Mouse (Mus musculus) lung, postnatal 14 days (tissue): Measurements from ENCODE around the gene Rrnad1.
A peak's percentile ranks its signal among the peaks of the same experiment; 100 is the strongest.
"Not testable (repeated sequence)": the region's sequence is repeated elsewhere in the genome, so short reads cannot be mapped to it uniquely, and the experiment has no call there.

Experiments used
- DNase-seq: peaks from one replicate; pipeline ENCODE4 v3.0.0; 2021

The Rrnad1 gene

GRCm38 (mm10) chr3:87913491-87913890 is 17.0 kb downstream of the Rrnad1 start:
- no peak for DNase-seq

DNA sequence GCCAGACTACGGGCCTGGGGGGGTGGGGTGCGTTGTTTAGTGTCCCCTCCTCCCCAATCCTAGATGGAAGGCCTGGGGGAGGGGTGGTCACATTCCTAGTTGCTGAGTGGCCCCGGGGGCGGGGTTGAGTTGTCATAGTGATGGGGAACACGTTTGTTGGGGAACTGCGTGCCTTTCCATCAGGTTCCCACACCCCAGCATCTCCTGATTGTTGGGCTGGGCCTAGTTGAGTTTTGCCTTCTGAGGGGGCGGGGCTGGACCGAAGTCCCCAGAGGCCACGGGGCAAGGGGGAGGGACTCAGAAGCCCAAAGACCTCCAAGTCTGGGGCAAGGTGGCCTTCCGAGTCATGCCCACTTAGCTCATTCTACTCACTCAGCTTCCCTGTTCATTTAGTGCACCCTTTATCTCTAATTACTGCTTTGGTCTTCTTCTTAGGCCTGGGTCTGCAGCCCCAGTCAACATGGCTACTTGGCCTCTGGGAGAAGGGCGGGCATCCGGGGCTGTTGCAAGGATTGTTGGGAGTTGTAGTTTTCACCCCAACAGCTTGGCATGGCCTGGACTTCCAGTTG is 19.9 kb downstream of the Rrnad1 start:
- DNase-seq = peak; percentile 90

DNA sequence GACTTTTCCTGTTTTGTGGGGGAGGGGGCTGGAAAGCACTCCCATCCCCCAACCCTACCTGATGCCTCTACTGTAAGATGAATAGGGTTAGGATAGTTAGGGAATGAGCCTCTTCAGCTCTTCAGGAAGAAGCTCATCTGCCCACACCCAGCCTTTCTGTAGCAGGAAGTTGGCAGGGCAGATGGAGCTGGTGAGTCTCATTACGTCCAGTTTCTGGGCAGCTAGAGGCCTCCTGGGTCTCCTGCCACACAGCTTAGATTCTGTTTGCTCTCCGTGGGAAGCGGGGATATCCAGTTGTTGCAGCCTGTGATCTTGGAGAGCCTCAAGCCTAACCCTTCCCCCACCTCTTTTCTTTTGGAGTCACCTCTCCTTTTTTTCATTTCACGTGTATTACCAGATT is 20.6 kb downstream of the Rrnad1 start:
- DNase-seq = peak; percentile 21

DNA sequence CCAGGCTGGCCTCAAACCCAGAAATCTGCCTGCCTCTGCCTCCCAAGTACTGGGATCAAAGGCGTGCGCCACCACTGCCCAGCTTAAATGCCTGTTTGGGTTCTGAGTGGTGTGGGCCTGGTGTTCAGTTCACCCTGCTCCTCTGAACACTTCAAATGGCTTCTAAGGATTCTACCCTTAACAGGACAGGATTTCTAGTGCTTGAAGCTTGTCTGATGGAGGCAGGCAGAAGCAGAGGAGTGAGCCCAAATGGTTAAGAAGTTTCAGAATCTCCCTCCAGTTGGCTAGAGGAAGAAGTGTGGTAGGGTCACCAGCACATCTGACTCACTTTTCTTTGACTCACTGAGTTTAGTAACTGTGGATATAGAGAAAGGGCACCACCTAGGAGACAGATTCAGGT is 21.1 kb downstream of the Rrnad1 start:
- no peak for DNase-seq

- DNase-seq = no peak
These were observed 22.6 kb downstream of the Rrnad1 start for GRCm38 (mm10) chr3:87907906-87908305.

GRCm38 (mm10) chr3:87906981-87907857 is 23.3 kb downstream of the Rrnad1 start:
- DNase-seq = peak; percentile 55

- peak; percentile 53 for DNase-seq
These were observed 23.9 kb downstream of the Rrnad1 start for GRCm38 (mm10) chr3:87906601-87906980.

DNA sequence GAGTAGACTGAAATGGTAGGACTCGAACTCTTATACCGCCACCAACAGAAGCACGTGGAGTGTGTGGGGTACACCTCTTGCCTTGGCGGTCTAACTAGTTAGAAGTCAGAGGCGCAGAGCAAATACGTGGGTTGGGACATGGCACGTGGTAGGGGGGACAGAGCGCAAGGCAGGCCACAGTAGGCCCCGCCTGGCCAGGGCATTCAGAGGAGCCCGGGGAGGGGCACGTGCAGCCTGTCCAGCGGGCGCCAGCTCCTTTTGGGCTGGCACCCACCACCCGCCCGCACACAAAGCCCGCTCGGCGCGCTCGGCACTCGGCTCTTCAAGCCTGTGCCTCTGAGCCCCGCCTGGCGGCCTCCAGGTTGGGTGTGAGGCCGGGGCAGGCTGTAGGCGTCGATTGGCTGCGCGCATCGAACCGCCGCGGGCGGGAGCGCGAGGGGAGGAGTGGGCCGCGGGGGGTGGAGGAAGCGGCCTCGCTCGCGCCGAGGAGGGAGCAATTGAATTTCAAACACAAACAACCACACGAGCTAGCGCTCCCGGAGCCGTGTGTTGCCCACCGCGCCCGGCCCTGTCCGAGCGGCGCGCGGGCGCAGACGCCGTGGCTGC is 24.5 kb downstream of the Rrnad1 start, which contains the start of gene Hdgf:
Gene Hdgf, plus strand, starts transcription at position 442 of the 606 bp plus-strand sequence.
- DNase-seq = peak; percentile 93

- DNase-seq = no peak
These were observed 26.7 kb downstream of the Rrnad1 start for GRCm38 (mm10) chr3:87903821-87904220.

GRCm38 (mm10) chr3:87901959-87902358 is 28.6 kb downstream of the Rrnad1 start:
- DNase-seq = not testable (repeated sequence)

- DNase-seq = no peak
These were observed 29.4 kb downstream of the Rrnad1 start for GRCm38 (mm10) chr3:87901036-87901624.

GRCm38 (mm10) chr3:87899776-87900175 is 30.7 kb downstream of the Rrnad1 start:
- no peak for DNase-seq

DNA sequence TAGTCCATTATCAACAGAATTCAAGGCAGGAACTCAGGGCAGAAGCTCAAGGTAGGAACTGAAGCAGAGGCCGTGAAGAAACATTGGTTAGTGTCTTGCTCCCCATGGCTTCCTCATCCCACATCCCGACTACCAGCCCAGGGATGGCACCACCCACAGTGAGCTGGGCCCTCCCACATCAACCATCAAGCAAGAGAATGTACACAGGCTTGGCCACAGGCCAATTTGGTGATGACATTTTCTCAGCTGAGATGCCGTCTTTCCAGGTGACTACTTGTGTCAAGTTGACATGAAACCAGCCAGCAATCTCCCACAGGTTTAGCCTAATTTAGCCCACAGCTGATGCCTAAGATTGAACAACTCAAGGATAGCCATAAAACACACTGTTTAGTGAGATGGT is 31.3 kb downstream of the Rrnad1 start:
- no peak for DNase-seq

DNA sequence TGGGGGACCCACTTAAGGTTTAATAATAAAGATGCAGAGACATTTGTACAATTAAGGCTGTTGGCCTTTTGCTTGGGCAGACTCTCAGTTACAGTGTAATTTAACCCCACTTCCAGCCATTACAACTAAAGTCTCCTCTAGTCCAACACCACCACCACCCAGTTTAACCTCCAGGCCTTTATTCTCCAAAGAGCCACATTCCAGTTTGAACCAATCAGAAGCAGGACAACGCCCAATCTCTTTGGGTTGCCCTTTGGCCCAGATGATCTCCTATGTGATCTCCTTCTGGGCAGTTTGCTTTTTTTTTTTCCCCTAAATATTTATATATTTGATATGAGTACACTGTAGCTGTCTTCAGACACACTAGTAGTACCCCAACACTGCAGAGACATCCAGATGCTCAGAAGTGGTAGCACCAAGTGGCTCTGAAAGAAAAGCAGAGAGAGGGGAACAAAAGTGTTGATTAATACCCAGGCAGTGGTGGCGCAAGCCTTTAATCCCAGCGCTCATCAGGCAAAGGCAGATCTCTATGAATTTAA is 37.1 kb downstream of the Rrnad1 start:
- no peak for DNase-seq

DNA sequence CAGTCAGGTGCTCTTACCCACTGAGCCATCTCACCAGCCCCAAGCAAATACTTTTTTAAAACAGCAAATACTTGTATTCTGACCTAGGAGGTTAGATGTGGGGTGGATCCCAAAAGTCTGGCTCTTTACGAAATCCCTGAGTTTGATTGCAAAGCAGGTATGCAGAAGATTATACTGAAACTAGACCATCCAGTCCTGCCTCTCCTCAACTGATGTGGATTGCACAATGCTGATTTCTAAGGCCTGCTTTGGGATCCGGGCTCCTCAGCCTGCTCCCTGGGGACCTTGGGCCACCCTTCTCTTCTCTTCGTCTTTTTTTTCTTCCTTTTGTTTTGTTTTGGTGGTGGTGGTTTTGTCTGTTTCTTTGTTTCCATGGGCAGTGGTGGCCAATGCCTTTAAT is 39.0 kb downstream of the Rrnad1 start:
- DNase-seq = no peak

GRCm38 (mm10) chr3:87887400-87887799 is 43.1 kb downstream of the Rrnad1 start:
- not testable (repeated sequence) for DNase-seq

- DNase-seq = no peak
These were observed 44.1 kb downstream of the Rrnad1 start for GRCm38 (mm10) chr3:87886416-87886815.

- peak; percentile 40 for DNase-seq
These were observed 44.5 kb downstream of the Rrnad1 start for GRCm38 (mm10) chr3:87886004-87886365.

DNA sequence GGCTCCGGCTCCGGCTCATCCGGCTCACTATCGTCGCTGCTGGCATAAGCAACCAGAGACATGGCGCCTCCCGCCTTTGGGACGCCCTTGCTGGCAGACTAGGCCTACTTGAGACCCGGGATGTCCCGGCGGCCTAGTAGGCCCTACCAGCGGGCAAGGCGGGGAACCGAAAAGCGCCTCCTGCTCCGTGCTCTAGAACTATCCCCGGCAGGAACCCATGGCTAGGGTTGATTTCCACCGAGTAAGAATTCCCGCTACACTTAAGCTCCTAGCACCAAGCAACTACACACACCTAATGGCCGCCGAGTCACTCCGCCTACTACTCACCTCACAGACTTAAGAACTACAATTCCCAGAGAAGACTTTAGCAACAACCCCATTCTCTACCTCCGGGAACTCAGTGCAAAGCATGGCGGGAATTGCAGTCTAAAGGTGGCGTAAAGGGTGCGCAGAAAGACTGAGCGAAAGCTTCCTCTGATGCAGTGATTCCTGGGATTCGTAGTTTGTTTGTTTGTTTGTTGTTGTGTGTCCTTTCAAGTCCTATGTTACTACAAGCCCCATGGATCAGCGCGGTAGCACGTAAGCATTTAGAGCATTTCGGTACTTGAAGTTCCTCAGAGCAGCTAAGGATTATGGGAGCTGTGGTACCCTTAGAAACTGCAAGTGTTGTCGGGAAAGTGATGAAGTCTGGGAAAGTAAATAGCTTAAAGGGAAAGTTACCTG is 45.1 kb downstream of the Rrnad1 start, which contains the start of gene Prcc:
Gene Prcc, minus strand, starts transcription at position 328 of the 723 bp plus-strand sequence.
- DNase-seq = peak; percentile 86

GRCm38 (mm10) chr3:87884708-87885251 is 45.7 kb downstream of the Rrnad1 start:
- DNase-seq = peak; percentile 26

DNA sequence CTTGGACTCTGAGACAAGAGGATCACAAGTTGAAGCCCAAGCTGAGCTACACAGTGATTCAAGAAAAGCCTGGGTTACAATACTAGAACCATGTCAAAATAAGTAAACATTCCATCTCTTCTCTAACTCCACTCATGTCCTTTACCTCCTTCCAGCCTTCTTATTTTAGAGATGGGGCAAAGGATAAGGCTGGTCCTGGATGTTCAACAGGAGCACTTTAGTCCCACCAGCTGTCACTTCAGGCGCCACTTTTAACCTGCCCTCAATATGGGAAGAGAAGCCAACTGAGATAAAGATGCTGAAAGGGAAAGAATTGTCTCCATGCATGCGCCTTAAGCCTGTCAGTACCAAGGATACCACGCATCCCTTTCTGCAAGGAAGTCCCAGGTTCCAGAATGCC is 46.2 kb downstream of the Rrnad1 start:
- DNase-seq = no peak

- no peak for DNase-seq
These were observed 52.8 kb downstream of the Rrnad1 start for GRCm38 (mm10) chr3:87877730-87878129.
